Mouse (Mus musculus) embryonic facial prominence, embryonic 14.5 days (tissue): ENCODE data around the gene Gm7247. TPM values are rescaled to one million over a fixed set of nuclear protein-coding genes. Genes with fewer than 3 reads are reported as not detected.

Experiments
- ATAC-seq: fragments of 200-750 bp; cut with Nextera tagmentation; 2 replicates; pipeline ENCODE4 v1.8.0; 2017; ENCODE audit warnings: low read depth, moderate number of reproducible peaks, moderate TSS enrichment
- DNase-seq: peaks from one replicate; pipeline ENCODE4 v3.0.0-alpha.2; 2015; ENCODE audit warnings: low spot score
- H3K27ac ChIP-seq: fragments of 300-500 bp; sonication (generic); replicated peaks from 2 replicates; pipeline ENCODE4 v1.5.1; 2014; ENCODE audit warnings: low read depth, mild to moderate bottlenecking, low read length, moderate library complexity
- H3K27me3 ChIP-seq: fragments of 300-500 bp; sonication (generic); replicated peaks from 2 replicates; pipeline ENCODE4 v1.6.1; 2014; ENCODE audit warnings: low read length; ENCODE audit not compliant: control insufficient read depth, insufficient read depth
- H3K36me3 ChIP-seq: fragments of 300-500 bp; sonication (generic); 2 replicates; pipeline ENCODE4 v1.6.1; 2014; ENCODE audit warnings: low read length, mixed read lengths; ENCODE audit not compliant: control insufficient read depth, insufficient read depth
- H3K4me1 ChIP-seq: fragments of 300-500 bp; sonication (generic); 2 replicates; pipeline ENCODE4 v1.6.1; 2014; ENCODE audit warnings: antibody characterized with exemption, low read length; ENCODE audit not compliant: control insufficient read depth, insufficient read depth
- H3K4me2 ChIP-seq: fragments of 300-500 bp; sonication (generic); 2 replicates; pipeline ENCODE4 v1.6.1; 2014; ENCODE audit warnings: low read depth, mild to moderate bottlenecking, low read length, moderate library complexity, mixed read lengths
- H3K4me3 ChIP-seq: fragments of 300-500 bp; sonication (generic); 2 replicates; pipeline ENCODE4 v1.5.1; 2014; ENCODE audit warnings: low read depth, mild to moderate bottlenecking, low read length
- H3K9ac ChIP-seq: fragments of 300-500 bp; sonication (generic); 2 replicates; pipeline ENCODE4 v1.6.1; 2014; ENCODE audit warnings: low read depth, mild to moderate bottlenecking, low read length, moderate library complexity, mixed read lengths
- H3K9me3 ChIP-seq: fragments of 300-500 bp; sonication (generic); 2 replicates; pipeline ENCODE4 v1.6.1; 2016; ENCODE audit warnings: low read length; ENCODE audit not compliant: control insufficient read depth
- WGBS: fragments of 180-500 bp; shearing (Covaris S2); extraction: QIAGEN DNeasy Blood & Tissue Kit; methylation state at CpG from one replicate; pipeline ENCODE4 v1.1.7; 2014; 5-methylcytosine and 5-hydroxymethylcytosine counted together
- polyA plus RNA-seq: library from polyadenylated mRNA; unstranded; fragments of >200 nt; fragmentation: Nextera tagmentation; extraction: Ambion mirVana; gene quantifications from 2 replicates; pipeline ENCODE4 v1.2.1, GENCODE M21; 2014

Gene Gm7247
- not detected in 2 replicates for polyA plus RNA-seq

DNA sequence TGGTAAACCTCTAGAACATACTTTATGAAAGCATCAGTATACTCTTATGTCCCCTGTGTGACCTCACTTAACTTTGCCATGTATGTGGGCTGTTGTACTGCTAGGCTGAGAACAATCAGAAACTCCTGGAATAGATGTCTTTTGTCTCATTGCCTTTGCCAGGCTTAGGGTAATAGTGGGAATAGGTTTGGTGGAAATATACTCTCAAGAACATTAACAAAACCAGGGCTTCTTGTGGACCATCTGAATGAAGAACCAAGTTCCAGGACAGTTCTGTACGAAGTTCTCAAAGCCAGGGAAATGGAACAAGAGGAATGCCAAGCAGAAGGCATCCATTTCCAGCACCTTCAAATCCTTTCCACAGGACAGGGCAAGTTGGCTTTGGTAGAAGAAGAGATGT is at the start of gene Gm7247:
TSS of gene Gm7247 (plus strand) at position 301 of the 400 bp plus-strand sequence.
- Histone ChIP-seq H3K9me3 (no peaks in the 10 kb centered on the region), H3K27me3 (no peaks in the 10 kb centered on the region; the same call in 1 of the 2 replicates), H3K4me2 (no peak within 1 kb of the TSS), H3K4me3 (no peak within 1 kb of the TSS), H3K9ac (no peak within 1 kb of the TSS), H3K27ac (no peak within 1 kb of the TSS), H3K4me1 (no peaks in the 10 kb centered on the region), H3K36me3 (no peaks in the 10 kb centered on the region)
- no peak for ATAC-seq
- DNase-seq: no peak
- WGBS: 85% methylated on average over 1 of the region's 1 CpGs

DNA sequence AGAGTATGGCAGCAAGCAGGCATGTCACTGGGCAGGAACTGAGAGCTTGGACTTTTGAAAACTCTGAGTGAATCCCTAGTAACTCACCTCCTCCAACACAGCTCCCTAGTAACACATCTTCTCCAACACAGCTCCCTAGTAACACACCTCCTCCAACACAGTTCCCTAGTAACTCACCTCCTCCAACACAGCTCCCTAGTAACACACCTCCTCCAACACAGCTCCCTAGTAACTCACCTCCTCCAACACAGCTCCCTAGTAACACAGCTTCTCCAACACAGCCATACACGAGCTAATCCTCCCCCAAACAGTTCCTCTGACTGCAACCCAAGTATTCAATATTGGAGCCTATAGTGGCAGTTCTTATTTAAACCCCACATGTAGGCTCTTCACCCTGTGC is 37.6 kb upstream of the Gm7247 start:
- Histone ChIP-seq H3K4me2 (no peak overlapping the region), H3K27me3 (no peaks in the 10 kb centered on the region), H3K4me1 (no peaks in the 10 kb centered on the region), H3K36me3 (no peaks in the 10 kb centered on the region), H3K4me3 (no peak overlapping the region), H3K9me3 (no peaks in the 10 kb centered on the region), H3K27ac (no peak overlapping the region), H3K9ac (no peak overlapping the region)
- WGBS: 52% methylated on average over 1 of the region's 1 CpGs
- ATAC-seq (no peak), DNase-seq (no peak)

DNA sequence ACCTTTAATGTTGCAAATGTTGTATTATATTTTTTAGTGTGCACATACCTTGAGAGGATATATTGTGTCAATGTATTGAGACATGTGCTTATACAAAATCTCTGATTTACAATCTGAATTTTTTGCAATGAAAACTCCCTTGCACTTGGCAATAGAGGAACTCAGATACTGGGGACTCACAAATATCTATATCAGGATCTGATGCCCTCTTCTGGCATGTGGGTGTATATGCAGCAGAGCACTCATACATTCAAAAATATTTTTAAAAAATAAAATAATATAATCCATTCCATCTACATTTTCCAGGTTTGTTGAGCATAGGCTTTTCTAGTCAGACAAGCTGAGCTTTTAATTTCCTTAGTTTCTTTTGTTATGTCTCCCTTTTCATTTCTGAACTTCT is 15.5 kb upstream of the Gm7247 start:
- Histone ChIP-seq H3K4me3 (no peak overlapping the region), H3K27me3 (no peaks in the 10 kb centered on the region), H3K4me2 (no peak overlapping the region), H3K27ac (no peak overlapping the region), H3K4me1 (no peaks in the 10 kb centered on the region), H3K36me3 (no peaks in the 10 kb centered on the region), H3K9ac (no peak overlapping the region), H3K9me3 (no peaks in the 10 kb centered on the region)
- DNase-seq: no peak
- ATAC-seq: no peak

DNA sequence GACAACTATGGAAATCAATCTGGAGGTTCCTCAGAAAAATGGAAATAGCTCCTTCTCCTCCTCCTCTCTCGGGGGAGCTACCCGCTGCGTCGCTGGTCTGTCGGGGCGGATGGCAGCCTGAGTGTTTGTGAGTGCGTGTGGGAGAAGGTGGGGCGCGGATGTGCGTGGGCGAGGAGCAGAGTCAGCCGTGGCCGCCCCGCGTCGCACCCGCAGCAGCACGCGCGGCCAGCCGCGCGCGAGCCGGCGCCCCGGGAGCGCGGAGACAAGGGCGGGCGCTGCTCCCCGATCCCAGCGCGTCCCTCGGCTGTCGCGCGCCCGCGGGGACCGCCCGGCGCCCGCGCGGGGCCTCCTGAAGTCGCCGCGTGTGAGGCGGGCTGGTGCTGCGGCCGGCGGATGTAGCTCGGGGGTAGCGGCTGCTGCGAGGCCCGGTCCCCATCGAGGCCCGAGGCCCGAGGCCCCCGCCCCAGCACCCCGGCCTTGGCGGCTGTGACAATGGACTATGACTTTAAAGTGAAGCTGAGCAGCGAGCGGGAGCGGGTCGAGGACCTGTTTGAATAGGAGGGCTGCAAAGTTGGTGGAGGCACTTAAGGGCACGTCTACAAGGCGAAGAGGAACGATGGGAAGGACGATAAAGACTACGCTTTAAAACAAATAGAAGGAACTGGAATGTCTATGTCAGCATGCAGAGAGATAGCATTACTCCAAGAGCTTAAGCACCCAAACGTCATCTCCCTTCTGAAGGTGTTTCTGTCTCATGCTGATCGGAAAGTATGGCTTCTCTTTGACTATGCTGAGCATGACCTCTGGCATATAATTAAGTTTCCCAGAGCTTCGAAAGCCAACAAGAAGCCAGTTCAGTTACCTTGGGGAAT is 3.2 kb upstream of the Gm7247 start:
- 0 out of 2 replicates have a peak, but pooled peaks have one; percentile 30 for ATAC-seq

DNA sequence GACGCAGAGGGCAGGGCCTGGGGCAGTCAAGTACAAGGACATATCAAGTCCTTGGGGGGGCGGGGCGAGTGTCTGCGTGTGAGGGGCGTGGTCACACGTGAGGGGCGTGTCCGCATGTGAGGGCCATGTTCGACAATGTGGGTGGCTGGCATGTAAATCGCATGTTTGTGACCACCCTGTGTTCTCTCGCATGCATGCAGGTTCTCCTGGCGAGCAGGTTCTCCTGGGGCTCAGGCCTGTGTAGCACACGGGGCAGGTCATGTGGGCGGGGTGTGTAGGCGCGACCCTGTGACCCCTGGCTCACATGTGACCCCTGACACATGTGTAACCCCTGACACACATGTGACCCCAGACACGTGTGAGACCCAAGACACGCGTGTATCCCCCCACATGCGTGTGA is 21.2 kb downstream of the Gm7247 start:
- Histone ChIP-seq H3K9ac (no peak overlapping the region), H3K27me3 (no peaks in the 10 kb centered on the region), H3K4me1 (no peaks in the 10 kb centered on the region), H3K27ac (no peak overlapping the region), H3K4me3 (no peak overlapping the region), H3K4me2 (no peak overlapping the region), H3K9me3 (peaks cover 6% of the 10 kb centered on the region; the same call in 1 of the 2 replicates), H3K36me3 (no peaks in the 10 kb centered on the region)
- ATAC-seq: no peak
- no peak for DNase-seq
- 95% methylated on average over 16 of the region's 20 CpGs for WGBS

More for the DNA sequence above, 3.2 kb upstream of the Gm7247 start:
- peak; percentile 35 for DNase-seq
- Histone ChIP-seq H3K4me1 (no peaks in the 10 kb centered on the region), H3K9ac (peak overlapping the region; percentile 67), H3K9me3 (no peaks in the 10 kb centered on the region), H3K4me2 (peak overlapping the region; percentile 86), H3K36me3 (no peaks in the 10 kb centered on the region), H3K27me3 (no peaks in the 10 kb centered on the region; the same call in 1 of the 2 replicates), H3K4me3 (peak overlapping the region; percentile 52), H3K27ac (no peak overlapping the region)
- 9% methylated on average over 33 of the region's 75 CpGs for WGBS

DNA sequence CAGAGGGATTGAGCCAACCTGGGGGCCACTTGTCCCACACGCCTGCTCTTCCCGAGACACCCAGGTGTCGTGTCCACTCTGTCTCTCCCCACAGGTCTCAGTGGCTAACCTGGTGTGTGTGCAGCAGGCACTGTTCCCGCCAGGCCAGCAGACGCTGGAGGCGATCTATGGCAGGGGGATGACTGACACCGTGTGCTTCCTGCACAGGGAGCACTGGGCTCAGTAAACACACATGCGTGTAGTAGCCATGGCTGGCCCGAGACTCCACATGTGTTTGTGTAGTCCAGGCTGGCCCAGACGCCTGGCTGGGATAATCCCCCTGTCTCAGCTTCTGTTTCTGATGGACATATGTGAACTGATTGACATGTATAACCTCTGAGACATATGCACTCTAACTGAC is 22.8 kb downstream of the Gm7247 start:
- H3K4me1 ChIP-seq: no peaks in the 10 kb centered on the region
- DNase-seq (no peak), ATAC-seq (no peak)
- no peak overlapping the region for H3K9ac ChIP-seq
- no peak overlapping the region for H3K27ac ChIP-seq
- 97% methylated on average over 10 of the region's 10 CpGs for WGBS
- H3K4me3 ChIP-seq: no peak overlapping the region
- no peak overlapping the region for H3K4me2 ChIP-seq
- peaks cover 6% of the 10 kb centered on the region; the same call in 1 of the 2 replicates for H3K9me3 ChIP-seq
- H3K27me3 ChIP-seq: no peaks in the 10 kb centered on the region
- H3K36me3 ChIP-seq: no peaks in the 10 kb centered on the region

DNA sequence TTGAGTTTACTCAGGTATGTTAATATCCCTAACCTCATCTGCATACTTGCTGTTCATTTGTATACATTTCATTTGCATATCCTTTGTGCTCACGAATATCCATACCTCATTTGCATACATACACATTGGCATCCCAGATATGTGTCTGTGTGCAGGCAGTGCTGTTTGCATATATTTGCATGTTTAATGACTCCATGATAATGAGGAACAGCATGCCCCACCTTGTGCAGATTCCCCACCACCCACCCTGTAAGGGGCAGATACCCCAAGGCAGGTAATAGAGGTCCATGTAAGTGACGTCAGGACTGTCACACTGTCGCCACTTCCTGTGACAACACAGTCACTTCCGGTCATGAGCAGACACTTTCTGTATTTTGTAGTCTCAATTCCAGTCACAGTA is 24.2 kb downstream of the Gm7247 start:
- H3K4me2 ChIP-seq: no peak overlapping the region
- H3K4me1 ChIP-seq: no peaks in the 10 kb centered on the region
- no peak overlapping the region for H3K4me3 ChIP-seq
- H3K27ac ChIP-seq: no peak overlapping the region
- ATAC-seq: no peak
- DNase-seq: no peak
- no peaks in the 10 kb centered on the region for H3K27me3 ChIP-seq
- H3K9me3 ChIP-seq: peaks cover 6% of the 10 kb centered on the region; the same call in 1 of the 2 replicates
- H3K36me3 ChIP-seq: no peaks in the 10 kb centered on the region
- no peak overlapping the region for H3K9ac ChIP-seq
- 91% methylated on average over 4 of the region's 4 CpGs for WGBS

DNA sequence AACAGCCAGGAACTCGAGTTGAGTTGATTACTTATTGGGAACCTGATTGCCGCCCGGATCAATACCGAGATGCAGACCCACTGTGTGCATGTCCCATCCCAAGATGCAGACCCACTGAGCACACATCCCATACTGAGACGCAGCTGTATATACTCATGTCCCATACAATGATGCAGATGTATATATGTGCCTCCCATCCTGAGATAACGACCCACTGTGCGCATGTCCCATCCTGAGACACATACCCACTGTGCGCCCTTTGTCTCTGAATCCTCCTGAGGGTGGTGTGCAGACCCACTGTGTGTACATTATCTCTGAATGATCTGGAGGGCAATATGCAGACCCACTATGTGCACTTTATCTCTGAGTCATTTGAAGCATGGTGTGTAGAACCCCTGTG is 26.2 kb downstream of the Gm7247 start:
- no peaks in the 10 kb centered on the region for H3K36me3 ChIP-seq
- H3K4me1 ChIP-seq: no peaks in the 10 kb centered on the region
- peaks cover 6% of the 10 kb centered on the region; the same call in 1 of the 2 replicates for H3K9me3 ChIP-seq
- WGBS: 96% methylated on average over 8 of the region's 8 CpGs
- H3K27me3 ChIP-seq: no peaks in the 10 kb centered on the region
- no peak overlapping the region for H3K4me2 ChIP-seq
- no peak for ATAC-seq
- H3K4me3 ChIP-seq: no peak overlapping the region
- DNase-seq: no peak
- no peak overlapping the region for H3K27ac ChIP-seq
- no peak overlapping the region for H3K9ac ChIP-seq

DNA sequence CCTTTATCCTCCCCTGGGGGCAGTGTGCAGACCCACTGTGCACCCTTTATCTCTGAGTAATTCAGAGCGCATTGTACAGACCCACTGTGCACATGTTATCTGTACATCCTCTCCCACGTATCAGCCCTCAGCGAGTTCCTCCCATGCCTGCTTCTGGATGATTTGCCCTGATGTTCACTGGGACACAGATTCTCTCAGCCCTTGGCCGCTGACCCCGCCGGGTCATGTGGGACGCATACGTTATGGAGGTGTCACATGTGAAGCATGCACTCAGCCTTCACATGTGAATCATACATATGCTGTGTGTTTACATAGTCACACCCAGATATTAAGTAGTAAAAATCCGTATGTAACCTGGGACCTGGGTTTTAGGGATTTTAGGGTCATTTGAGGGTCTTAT is 26.7 kb downstream of the Gm7247 start:
- Histone ChIP-seq H3K4me1 (no peaks in the 10 kb centered on the region), H3K9me3 (peaks cover 6% of the 10 kb centered on the region; the same call in 1 of the 2 replicates), H3K36me3 (no peaks in the 10 kb centered on the region), H3K4me3 (no peak overlapping the region), H3K9ac (no peak overlapping the region), H3K27ac (no peak overlapping the region), H3K4me2 (no peak overlapping the region), H3K27me3 (no peaks in the 10 kb centered on the region)
- ATAC-seq (no peak; the same call in 1 of the 2 replicates), DNase-seq (no peak)
- WGBS: 95% methylated on average over 9 of the region's 9 CpGs
